Mouse (Mus musculus) midbrain, embryonic 14.5 days (tissue): ENCODE results near the gene Tubb4a. TPM values are rescaled to one million over a fixed set of nuclear protein-coding genes. Genes with fewer than 3 reads are reported as not detected.
A peak's percentile ranks its signal among the peaks of the same experiment; 100 is the strongest.

ENCODE experiments used
- ATAC-seq: fragments of 200-750 bp; cut with Nextera tagmentation; 2 replicates; pipeline ENCODE4 v1.8.0; 2017; ENCODE audit warnings: moderate number of reproducible peaks, moderate library complexity; ENCODE audit not compliant: low FRiP score, low TSS enrichment
- DNase-seq: peaks from one replicate; pipeline ENCODE4 v3.0.0-alpha.2; 2015
- H3K27ac ChIP-seq: fragments of 300-500 bp; sonication (generic); replicated peaks from 2 replicates; pipeline ENCODE4 v1.5.1; 2014; ENCODE audit warnings: mild to moderate bottlenecking, low read depth, low read length, moderate library complexity
- H3K27me3 ChIP-seq: fragments of 300-500 bp; sonication (generic); 2 replicates; pipeline ENCODE4 v1.6.1; 2014; ENCODE audit warnings: low read length, control low read depth, mixed read lengths; ENCODE audit not compliant: control insufficient read depth, insufficient read depth
- H3K36me3 ChIP-seq: fragments of 300-500 bp; sonication (generic); 2 replicates; pipeline ENCODE4 v1.6.1; 2014; ENCODE audit warnings: low read length, control low read depth; ENCODE audit not compliant: control insufficient read depth, insufficient read depth
- H3K4me1 ChIP-seq: fragments of 300-500 bp; sonication (generic); 2 replicates; pipeline ENCODE4 v1.6.1; 2014; ENCODE audit warnings: mild to moderate bottlenecking, antibody characterized with exemption, low read length, control low read depth; ENCODE audit not compliant: control insufficient read depth, insufficient read depth
- H3K4me2 ChIP-seq: fragments of 300-500 bp; sonication (generic); 2 replicates; pipeline ENCODE4 v1.6.1; 2014; ENCODE audit warnings: mild to moderate bottlenecking, low read length, moderate library complexity
- H3K4me3 ChIP-seq: fragments of 300-500 bp; sonication (generic); replicated peaks from 2 replicates; pipeline ENCODE4 v1.5.1; 2014; ENCODE audit warnings: low read depth, low read length
- H3K9ac ChIP-seq: fragments of 300-500 bp; sonication (generic); replicated peaks from 2 replicates; pipeline ENCODE4 v1.6.1; 2014; ENCODE audit warnings: mild to moderate bottlenecking, low read length, moderate library complexity
- H3K9me3 ChIP-seq: fragments of 300-500 bp; sonication (generic); 2 replicates; pipeline ENCODE4 v1.6.1; 2016; ENCODE audit warnings: low read length, control low read depth, mixed read lengths; ENCODE audit not compliant: control insufficient read depth
- WGBS: fragments of 180-500 bp; shearing (Covaris S2); extraction: QIAGEN DNeasy Blood & Tissue Kit; methylation state at CpG from one replicate; pipeline ENCODE4 v1.1.7; 2014; 5-methylcytosine and 5-hydroxymethylcytosine counted together
- polyA plus RNA-seq: library from polyadenylated mRNA; unstranded; fragments of >200 nt; fragmentation: Nextera tagmentation; extraction: Ambion mirVana; gene quantifications from 2 replicates; pipeline ENCODE4 v1.2.1, GENCODE M21; 2014

The Tubb4a gene
- polyA plus RNA-seq, 1 experiment from 2014 or later = 324 TPM

GRCm38 (mm10) chr17:57030931-57031660 is 56.5 kb downstream of the Tubb4a start, which contains the start of gene Khsrp:
Gene Khsrp (minus strand): TSS chr17:57031522.
- peak; percentile 0; the same call in 1 of the 2 replicates for ATAC-seq
- H3K9ac ChIP-seq = peak within 1 kb of the TSS; percentile 98
- H3K9me3 ChIP-seq = no peaks in the 10 kb centered on the region
- H3K36me3 ChIP-seq = peaks cover 28% of the 10 kb centered on the region
- H3K4me1 ChIP-seq = peaks cover 11% of the 10 kb centered on the region
- H3K4me2 ChIP-seq = peak within 1 kb of the TSS; percentile 98
- peak; percentile 77 for DNase-seq
- H3K4me3 ChIP-seq = peak within 1 kb of the TSS; percentile 83
- under 1% methylated on average over 97 of the region's 99 CpGs for WGBS
- peak within 1 kb of the TSS; percentile 94 for H3K27ac ChIP-seq
- no peaks in the 10 kb centered on the region for H3K27me3 ChIP-seq

Other genes with a start within 250 kb of the Tubb4a start
- not detected in 2 replicates for gene Acsbg2, start 213.3 kb downstream of the Tubb4a start, polyA plus RNA-seq
- 0.18 and 0.36 TPM in 2 replicates for gene 1700061G19Rik, start 212.3 kb downstream of the Tubb4a start, polyA plus RNA-seq
- gene Mllt1, start 152.4 kb downstream of the Tubb4a start, polyA plus RNA-seq = 64.3 and 66.3 TPM in 2 replicates
- not detected in 2 replicates for gene Acer1, start 105.7 kb downstream of the Tubb4a start, polyA plus RNA-seq
- 172 and 201 TPM in 2 replicates for gene Clpp, start 97.5 kb downstream of the Tubb4a start, polyA plus RNA-seq
- gene Alkbh7, start 90.4 kb downstream of the Tubb4a start, polyA plus RNA-seq = 45.7 and 55.8 TPM in 2 replicates
- not detected in 2 replicates for gene Pspn, start 87.8 kb downstream of the Tubb4a start, polyA plus RNA-seq
- 61.3 and 63.7 TPM in 2 replicates for gene Gtf2f1, start 76.5 kb downstream of the Tubb4a start, polyA plus RNA-seq
- gene Gm17949, start 76.3 kb downstream of the Tubb4a start, polyA plus RNA-seq = 0.24 and 0.42 TPM in 2 replicates
- gene Khsrp, start 56.3 kb downstream of the Tubb4a start, polyA plus RNA-seq = 37.5 and 41.7 TPM in 2 replicates
- not detected in 2 replicates for gene Slc25a41, start 46.1 kb downstream of the Tubb4a start, polyA plus RNA-seq
- gene Crb3, start 28.7 kb downstream of the Tubb4a start, polyA plus RNA-seq = 1.2 and 1.7 TPM in 2 replicates
- 31.6 and 32.9 TPM in 2 replicates for gene Slc25a23, start 27.9 kb downstream of the Tubb4a start, polyA plus RNA-seq
- 3.3 and 3.4 TPM in 2 replicates for gene Dennd1c, start 9.3 kb downstream of the Tubb4a start, polyA plus RNA-seq
- gene Tnfsf9, start 17.5 kb upstream of the Tubb4a start, polyA plus RNA-seq = 5.2 and 6.7 TPM in 2 replicates
- gene Cd70, start 62.0 kb upstream of the Tubb4a start, polyA plus RNA-seq = 1.1 and 1.4 TPM in 2 replicates
- not detected in 2 replicates for gene Tnfsf14, start 106.4 kb upstream of the Tubb4a start, polyA plus RNA-seq
- gene C3, start 140.4 kb upstream of the Tubb4a start, polyA plus RNA-seq = 2.0 and 2.6 TPM in 2 replicates
- 19.6 and 20.9 TPM in 2 replicates for gene Gpr108, start 160.7 kb upstream of the Tubb4a start, polyA plus RNA-seq
- 5.7 and 7.2 TPM in 2 replicates for gene Trip10, start 161.7 kb upstream of the Tubb4a start, polyA plus RNA-seq
- gene Vav1, start 191.3 kb upstream of the Tubb4a start, polyA plus RNA-seq = 0.51 and 1.6 TPM in 2 replicates